Mouse (Mus musculus) lung, postnatal 10 days (tissue): ENCODE results near the gene Slc35b4.

ENCODE experiments used
- DNase-seq: peaks from one replicate; pipeline ENCODE4 v3.0.0; 2021

Slc35b4 gene

GRCm38 (mm10) chr6:34168834-34169233 is 8.1 kb downstream of the Slc35b4 start:
- no peak for DNase-seq

- no peak for DNase-seq
These were observed 13.9 kb downstream of the Slc35b4 start for GRCm38 (mm10) chr6:34163014-34163413.

- no peak for DNase-seq
These were observed 14.3 kb downstream of the Slc35b4 start for GRCm38 (mm10) chr6:34162607-34163006.

GRCm38 (mm10) chr6:34161511-34161910 is 15.4 kb downstream of the Slc35b4 start:
- DNase-seq = no peak

- DNase-seq = no peak
These were observed 16.0 kb downstream of the Slc35b4 start for GRCm38 (mm10) chr6:34160816-34161310.

GRCm38 (mm10) chr6:34159998-34160815 is 16.7 kb downstream of the Slc35b4 start:
- peak; percentile 38 for DNase-seq

- no peak for DNase-seq
These were observed 19.8 kb downstream of the Slc35b4 start for GRCm38 (mm10) chr6:34156841-34157748.

- no peak for DNase-seq
These were observed 20.9 kb downstream of the Slc35b4 start for GRCm38 (mm10) chr6:34156057-34156456.

GRCm38 (mm10) chr6:34155137-34155804 is 21.6 kb downstream of the Slc35b4 start:
- DNase-seq = no peak

GRCm38 (mm10) chr6:34154202-34154601 is 22.7 kb downstream of the Slc35b4 start:
- peak; percentile 66 for DNase-seq

- no peak for DNase-seq
These were observed 23.6 kb downstream of the Slc35b4 start for GRCm38 (mm10) chr6:34153069-34154052.

- no peak for DNase-seq
These were observed 27.1 kb downstream of the Slc35b4 start for GRCm38 (mm10) chr6:34149821-34150220.

GRCm38 (mm10) chr6:34149066-34149465 is 27.8 kb downstream of the Slc35b4 start:
- DNase-seq = no peak

GRCm38 (mm10) chr6:34148639-34149038 is 28.3 kb downstream of the Slc35b4 start:
- no peak for DNase-seq

- no peak for DNase-seq
These were observed 28.9 kb downstream of the Slc35b4 start for GRCm38 (mm10) chr6:34148021-34148420.

- peak; percentile 34 for DNase-seq
These were observed 30.9 kb downstream of the Slc35b4 start for GRCm38 (mm10) chr6:34146042-34146441.

- no peak for DNase-seq
These were observed 34.0 kb downstream of the Slc35b4 start for GRCm38 (mm10) chr6:34142931-34143330.

- DNase-seq = no peak
These were observed 38.5 kb downstream of the Slc35b4 start for GRCm38 (mm10) chr6:34138366-34138765.

GRCm38 (mm10) chr6:34132391-34132790 is 44.5 kb downstream of the Slc35b4 start:
- no peak for DNase-seq

GRCm38 (mm10) chr6:34129261-34129660 is 47.6 kb downstream of the Slc35b4 start:
- DNase-seq = no peak

GRCm38 (mm10) chr6:34124401-34124800 is 52.5 kb downstream of the Slc35b4 start:
- DNase-seq = no peak
